Mouse (Mus musculus): Measurements from ENCODE around the gene Mgat5.
A peak's percentile ranks its signal among the peaks of the same experiment; 100 is the strongest.

Gene Mgat5

DNA sequence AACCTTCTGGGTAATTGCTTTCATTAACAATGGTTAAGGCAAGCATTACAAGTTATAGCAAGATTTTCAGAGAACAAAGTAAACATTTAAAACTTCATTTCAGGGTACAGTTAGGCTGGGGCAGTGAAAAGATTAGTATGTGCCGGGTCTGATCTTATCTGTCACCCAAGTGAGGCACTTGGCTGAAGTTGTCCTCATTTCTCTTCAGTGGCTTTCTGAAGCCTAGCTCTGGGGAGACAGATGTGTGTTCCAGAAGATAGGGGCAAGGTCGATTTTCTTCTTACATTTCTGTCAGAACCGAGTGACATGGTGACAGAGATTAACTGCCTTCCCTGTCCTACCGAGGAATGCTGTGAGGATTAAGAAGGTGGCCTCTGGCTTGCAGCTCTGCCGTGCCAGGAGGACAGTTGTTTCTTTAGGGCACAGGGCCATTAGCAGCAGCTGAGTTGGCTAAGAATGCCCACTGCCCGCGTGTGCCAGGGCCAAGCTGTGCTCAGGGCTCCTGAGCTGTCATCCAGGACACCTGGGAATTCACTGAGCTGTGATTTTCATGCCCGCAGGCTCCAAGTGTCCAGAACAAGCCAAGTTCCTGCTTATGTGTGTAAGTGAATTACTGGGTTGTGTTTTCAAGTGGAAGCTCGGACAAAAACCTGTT is 134.1 kb downstream of the Mgat5 start:
- DNase-seq (ENCODE audit: low spot score in 2 of 2), result peak; percentile 21 to 41

DNA sequence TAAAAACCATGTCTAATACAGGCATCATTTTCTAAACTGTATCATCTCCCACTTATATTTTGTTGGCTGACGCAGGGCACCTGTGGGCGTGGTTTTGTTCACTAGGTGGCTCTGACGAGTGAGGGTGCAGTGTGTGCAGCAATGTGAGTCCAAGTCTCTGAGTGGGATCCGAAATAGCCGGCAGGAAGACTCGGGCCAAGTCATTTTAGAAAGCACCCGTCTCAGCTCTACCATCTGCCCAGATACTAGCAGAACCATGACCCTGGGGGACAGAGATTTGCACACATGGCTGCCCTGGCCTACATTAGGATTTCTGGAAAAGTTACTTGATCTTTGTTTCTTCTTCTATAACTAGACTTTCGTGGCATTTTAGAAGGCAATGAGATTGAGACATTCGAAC is 135.5 kb downstream of the Mgat5 start:
- no peak for DNase-seq (ENCODE audit: low spot score in 2 of 2)

DNA sequence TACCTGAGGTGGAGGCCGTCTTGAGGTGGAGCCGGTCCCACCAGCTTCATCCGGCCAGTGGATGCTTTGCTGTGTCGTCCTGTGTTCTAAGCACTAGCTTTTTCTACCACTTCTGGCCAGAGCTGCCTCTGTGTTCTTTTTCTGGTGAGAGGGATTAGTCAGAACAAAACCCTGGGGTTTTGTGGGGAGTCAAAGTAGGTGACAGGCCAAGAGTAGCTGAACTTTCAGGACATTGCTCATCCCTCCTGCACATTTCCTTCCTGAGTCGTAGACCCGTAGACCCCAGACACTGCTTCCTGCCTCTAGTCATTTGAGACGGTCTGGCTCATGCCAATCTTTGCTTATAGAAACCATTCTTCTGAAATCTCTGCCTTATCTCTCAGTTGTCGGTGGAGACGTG is 140.1 kb downstream of the Mgat5 start:
- DNase-seq (ENCODE audit: low spot score in 2 of 2), result no peak

DNA sequence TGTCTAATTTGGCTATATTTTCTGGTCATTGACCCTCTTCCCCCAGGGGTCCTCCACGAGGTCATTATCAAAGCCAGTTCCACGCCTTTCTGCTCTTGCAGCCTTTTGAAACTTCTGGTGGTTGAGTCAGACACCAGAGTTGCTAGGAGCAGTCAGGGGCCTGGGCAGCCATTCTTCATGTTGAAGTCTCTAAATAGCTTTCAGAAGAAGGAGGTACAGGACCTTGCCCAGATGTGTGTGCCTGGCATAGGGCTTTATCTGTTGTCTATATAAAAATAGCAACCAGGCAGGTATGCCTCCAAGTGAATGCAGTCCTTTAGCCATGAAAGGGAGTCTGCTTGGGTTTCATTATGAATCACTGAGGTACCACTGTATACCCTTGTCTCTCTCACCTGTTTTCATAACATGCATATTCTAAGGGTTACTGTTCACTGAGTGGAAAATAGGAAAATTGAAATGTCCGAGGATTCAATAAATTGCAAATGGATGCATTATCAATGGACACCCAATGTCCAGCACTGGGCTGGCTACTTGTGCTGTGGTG is 141.9 kb downstream of the Mgat5 start:
- no peak for DNase-seq (ENCODE audit: low spot score in 2 of 2)

DNA sequence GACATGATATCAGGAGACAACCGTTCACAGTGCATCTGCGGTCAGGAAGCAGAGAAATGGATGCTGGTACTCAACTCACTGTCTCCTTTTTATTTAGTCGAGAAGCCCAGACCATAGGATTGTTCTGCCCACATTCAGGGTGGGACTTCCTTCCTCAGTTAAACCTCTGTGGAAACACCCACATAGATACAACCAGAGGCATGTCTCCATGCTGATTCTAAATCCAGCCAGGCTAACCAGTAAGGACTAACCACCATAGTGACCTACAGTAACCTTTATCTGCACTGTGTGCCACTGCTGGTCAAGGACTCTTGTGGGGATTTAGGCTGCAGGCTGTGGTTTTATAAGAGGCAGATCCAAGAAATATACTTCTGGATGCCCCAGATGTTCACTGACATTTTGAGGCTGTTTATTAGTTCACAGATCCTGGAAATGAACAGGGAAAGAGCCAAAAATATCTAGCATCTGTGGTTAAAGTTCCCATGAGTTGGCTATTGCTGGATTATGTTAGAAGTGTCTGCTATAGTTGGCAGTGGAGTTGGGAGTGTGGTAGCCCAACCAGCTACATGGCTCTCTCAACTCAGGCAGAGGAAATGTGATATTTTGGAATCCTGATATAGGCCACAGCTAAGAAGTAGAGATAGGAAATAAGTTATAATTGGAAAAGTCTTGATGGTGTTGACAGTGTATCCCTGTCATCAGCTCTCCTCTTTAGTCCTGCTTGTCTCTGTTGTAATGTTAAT is 143.2 kb downstream of the Mgat5 start:
- DNase-seq (ENCODE audit: low spot score in 2 of 2), result peak; percentile 52 to 55

DNA sequence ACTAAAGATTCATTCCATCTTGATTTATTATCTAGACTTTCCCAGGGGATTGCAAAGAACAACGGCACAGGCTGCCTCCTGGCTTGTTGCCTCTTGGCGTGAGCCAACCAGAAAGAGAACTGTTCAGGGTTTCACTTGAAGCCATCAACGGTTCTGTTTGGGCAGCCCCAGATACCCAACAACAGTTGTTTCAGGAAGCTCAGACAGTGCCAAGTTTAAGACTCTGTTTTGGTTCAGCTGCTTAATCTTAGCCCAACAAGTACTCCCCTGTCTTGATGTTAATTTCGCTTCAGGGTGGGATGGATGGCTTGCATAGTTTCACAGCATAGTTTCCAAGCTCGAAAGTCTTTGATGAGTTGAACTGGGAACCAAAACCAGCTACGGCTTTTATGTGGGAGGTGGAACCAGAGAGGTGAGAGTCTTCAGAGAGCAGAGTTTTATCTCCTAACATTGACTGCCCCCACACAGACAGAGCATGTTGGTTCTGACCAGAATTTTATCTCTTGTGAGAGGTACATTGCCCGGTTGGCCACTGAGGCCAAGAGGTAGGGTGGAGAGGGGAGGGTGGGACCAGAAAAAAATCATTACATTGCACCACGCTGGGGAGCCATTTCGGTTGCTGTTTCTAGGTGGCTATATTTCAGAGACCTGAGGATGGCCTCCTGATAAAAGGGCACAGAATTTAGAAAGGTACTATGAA is 144.0 kb downstream of the Mgat5 start:
- peak; percentile 55 to 65 for DNase-seq (ENCODE audit: low spot score in 2 of 2)

DNA sequence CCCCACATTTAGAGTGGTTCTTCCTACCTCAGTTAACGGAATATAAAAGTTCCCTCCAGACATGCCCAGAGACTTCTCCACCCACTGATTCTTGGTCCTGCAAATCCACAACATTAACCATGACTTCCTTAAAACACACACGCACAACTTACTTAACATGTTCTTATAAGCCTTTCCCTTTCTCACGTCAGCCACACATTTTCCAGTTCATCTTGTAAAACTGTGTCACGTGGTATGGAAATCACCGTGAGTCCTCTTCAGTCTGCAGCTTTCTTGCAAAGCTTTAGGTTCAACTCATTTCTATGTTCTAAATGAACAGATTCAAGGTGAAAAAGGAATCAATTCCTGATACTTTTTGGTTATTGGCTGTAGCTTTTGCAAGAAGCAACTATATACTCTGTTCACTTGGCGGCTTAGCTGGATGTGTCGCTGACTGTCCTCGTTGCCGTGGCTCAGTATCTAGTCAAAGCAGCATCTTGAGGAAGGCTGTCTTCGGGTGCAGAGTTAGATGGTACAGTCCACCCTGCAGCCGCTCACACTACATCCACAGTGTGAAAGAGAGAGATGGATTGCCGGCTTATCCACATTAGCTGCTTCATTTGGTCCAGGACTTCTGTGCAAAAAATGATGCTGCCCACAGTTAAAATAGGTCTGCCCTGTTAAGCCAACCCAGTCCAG is 146.7 kb downstream of the Mgat5 start:
- DNase-seq (ENCODE audit: low spot score in 2 of 2), result no peak

DNA sequence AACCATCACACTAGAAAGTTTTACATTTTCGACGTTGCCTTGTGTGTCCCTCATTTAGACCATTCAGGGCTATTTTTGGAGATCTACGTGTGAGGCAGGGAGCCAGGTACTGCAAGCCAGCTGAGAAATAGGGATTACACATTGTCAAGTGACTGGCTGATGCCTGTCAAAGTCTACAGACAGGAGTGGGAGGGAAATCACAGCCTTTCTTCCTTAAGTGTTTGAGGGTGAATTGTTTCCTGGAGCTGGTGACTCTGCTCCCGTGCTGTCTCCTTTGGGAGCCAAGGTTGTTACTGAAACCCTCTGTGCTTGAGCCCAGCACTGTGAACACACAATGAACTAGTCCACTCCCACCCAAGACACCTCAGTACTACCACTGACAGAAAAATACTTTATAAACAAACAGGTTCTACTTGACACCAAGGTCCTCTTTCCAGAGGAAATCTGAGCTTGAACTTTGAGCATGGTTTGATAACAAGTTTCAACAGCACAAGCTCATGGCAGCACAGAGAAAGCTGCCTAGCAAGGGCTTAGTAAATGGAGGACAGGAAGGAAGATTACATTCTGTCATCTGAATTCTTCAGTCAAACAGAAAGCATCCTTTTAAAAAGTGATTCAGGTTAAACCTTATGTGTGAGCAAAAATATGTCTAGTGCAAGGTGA is 147.4 kb downstream of the Mgat5 start:
- DNase-seq (ENCODE audit: low spot score in 2 of 2), result peak; percentile 42 to 68

DNA sequence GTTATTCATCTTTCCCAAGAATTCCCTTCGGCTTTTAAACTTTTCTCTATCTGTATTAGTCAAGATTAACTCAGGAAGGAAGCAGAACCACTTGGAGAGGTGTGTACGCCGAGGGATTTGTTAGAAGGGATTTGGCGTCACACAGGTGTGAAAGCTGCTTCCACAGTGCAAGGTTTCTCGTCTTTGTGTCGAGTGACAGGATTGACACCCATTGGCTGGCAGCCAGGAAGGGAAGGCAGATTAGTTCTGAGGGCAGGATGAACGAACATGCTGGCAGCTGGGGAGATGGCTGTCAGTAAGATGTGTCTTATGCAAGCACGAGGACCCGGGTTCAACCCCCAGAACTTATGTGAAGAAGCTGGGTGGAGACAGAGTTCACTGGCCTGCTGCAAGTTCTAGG is 148.6 kb downstream of the Mgat5 start:
- peak in 1 of 2 experiments; percentile 23 for DNase-seq (ENCODE audit: low spot score in 2 of 2)

DNA sequence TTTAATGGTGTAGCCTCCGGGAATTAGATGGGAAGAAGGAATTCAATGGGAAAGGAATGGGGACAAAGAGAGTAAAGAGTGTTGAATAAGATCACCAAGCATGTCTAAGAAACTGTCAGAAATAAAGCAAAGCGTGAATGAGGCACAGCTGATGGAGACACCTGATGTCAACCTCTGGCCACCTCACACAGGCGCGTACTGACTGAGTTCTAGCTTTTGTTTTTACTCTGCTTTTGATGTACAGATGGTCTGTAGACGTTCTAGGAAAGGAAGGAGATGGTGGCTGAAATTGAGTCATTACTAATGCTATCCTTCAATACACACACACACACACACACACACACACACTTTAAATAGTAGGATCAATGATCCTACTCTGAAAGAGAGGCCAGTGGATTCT is 149.3 kb downstream of the Mgat5 start:
- no peak for DNase-seq (ENCODE audit: low spot score in 2 of 2)

DNA sequence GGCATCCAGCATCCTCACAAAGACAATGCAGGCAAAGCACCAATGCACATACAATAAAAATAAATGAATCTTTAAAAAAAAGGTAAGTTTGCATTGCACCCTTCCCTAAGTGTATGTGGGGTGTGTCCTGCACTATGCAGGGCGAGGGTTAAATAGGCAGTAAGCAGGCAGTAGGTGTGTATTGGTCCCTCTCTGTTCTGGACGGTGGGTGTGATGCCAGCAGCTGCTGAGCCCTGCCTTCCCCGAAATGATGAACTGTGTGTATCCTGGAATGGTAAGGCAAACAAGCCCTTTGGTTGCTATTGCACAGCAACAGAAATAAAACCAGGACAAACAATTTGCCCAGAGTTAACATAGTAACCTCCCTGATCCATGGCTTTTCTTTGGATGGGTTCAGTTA is 150.2 kb downstream of the Mgat5 start:
- DNase-seq (ENCODE audit: low spot score in 2 of 2), result no peak

DNA sequence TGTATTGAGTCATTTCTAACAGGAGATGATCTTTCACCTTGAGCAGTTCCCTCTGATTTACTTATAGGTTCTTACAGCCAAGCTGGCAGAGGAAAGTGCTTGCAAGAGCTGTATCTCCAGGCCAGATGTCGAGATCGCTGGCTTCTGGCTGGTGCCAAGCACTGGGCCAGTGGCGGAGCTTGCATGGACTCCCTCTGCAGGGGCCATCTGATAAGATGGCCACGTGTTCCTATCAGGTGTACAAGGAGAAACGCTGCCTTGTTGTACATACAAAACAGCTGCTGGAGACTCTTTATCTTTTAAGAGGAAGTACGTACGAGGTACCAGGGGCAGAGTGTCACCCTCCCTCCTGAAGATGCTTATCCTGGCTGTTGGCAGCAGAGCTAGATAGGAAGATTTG is 158.8 kb downstream of the Mgat5 start:
- DNase-seq (ENCODE audit: low spot score in 2 of 2), result no peak

DNA sequence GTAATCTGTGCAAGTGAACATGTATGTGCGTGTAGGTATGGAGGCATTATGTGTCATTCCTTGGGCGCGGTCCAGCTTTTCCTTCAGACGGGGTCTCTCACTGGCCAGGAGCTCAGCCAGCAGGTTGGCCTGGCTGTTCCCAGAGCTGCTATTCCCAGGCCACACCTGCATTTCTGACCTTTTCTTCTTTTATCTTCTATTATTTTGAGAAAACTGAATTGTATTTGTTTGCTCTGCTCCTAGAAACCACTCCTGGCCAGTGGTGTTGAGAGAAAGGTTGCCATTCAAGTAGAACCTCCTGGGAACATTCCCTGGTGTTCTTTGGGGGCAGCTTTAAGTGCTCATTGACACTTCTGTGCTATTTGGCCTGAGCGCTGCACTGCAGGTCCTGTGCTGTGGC is 160.9 kb downstream of the Mgat5 start:
- no peak for DNase-seq (ENCODE audit: low spot score in 2 of 2)

DNA sequence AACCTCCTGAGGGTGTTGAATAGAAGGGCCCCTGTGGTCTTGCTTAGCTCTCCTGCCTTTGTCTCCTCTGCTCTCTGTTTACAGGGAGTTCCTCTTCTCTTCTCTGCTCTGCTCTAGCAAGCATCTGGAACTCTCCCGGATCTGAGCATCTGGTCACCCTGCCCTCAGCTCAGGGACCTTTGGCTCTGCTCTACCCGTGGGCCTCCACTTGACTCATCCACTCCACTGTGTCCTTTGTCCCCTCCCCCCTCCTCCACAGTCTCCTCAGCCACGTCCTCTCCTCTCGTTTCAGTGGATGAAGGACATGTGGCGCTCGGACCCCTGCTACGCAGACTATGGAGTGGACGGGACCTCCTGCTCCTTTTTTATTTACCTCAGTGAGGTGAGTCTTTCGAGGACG is 161.3 kb downstream of the Mgat5 start:
- DNase-seq (ENCODE audit: low spot score in 2 of 2), result no peak

DNA sequence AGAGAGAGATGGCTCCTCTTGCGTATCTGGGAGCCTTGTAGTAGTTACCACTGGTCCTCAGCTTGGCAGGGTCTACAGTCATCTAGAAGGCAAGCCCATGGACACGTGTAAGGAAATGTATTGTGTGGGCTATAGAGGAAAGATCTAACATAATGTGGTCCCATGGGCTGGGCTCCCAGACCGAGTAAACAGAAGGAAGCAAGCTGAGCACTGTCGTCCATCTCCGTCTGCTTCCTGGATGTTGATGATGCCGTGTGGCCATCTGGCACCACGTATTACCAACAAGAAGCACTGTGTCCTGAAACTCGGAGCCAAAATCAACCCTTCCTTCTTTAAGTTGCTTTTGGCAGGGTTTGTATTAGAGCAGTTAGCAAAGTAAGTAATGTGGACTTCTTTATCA is 163.7 kb downstream of the Mgat5 start:
- no peak for DNase-seq (ENCODE audit: low spot score in 2 of 2)

DNA sequence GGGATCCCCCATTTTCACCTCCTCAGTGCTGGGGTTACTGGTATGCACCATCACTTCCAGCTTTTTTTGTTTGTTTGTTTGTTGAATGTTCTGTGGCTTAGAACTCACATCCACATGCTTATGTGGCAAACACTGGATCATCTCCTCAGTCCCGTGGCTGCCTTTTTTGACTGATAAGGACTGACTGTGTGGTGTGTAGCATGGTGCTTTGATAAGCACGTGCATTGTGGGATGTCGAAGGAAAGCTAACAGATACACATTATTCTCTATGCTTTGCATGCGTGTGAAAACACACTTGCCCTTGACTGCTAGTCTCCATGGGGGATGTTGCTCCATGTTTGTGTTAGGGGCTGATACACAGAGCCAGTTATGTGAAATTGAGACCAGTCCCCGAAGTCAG is 164.7 kb downstream of the Mgat5 start:
- DNase-seq (ENCODE audit: low spot score in 2 of 2), result no peak

DNA sequence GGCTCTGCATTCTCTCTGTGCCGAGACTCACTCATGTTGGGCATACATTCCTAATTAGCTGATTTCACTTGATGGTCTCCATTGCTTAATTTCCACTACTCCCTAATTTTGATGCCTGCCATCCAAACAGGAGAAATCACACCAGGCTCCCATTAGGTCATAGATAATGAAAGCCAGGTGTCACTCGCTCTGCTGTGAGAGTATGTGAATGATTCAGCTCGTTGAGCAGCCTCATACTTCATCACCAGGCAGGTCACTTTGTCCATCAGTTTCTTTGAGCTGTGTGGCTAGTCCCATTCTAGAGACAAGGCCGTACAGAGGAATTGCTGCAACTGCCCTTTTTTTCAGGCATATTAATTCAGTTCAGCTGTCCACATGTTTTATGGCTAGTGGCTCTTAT is 167.3 kb downstream of the Mgat5 start:
- DNase-seq (ENCODE audit: low spot score in 2 of 2), result no peak

DNA sequence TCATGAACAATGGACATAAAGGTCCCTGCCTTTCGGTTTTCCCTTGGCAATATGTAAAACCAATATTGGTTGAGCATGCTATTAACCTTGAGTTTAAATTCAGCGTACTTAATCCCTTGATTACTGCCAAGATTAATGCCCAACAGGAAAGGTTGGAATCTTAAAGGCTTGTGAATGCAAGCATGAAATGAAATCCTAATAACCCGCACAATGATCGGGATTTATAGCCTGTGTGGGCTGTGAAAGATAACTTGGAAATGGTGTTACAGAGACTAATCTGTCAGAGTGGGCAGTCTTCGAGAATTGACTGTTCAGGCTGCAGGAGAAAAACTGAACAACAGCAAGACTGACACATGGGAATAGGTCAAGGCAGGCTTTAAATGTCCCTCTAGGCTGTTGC is 168.7 kb downstream of the Mgat5 start:
- no peak for DNase-seq (ENCODE audit: low spot score in 2 of 2)

DNA sequence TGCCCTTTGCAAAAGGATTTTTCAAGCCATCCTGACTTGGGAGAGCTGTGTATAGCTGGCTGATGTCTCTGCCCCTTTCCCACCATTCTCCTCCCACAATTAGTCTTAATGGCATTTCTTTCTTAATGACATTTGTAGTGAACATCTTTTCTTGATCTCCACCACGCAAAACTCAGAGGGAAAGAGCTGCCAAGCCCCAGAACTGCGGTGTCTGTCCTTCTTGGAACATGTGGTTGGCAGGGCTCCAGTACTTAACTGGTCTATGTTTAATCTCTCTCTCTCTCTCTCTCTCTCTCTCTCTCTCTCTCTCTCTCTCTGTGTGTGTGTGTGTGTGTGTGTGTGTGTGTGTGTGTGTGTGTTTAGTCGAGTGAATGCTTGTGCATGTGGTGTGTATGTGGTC is 169.3 kb downstream of the Mgat5 start:
- peak in 1 of 2 experiments; percentile 10 for DNase-seq (ENCODE audit: low spot score in 2 of 2)

DNA sequence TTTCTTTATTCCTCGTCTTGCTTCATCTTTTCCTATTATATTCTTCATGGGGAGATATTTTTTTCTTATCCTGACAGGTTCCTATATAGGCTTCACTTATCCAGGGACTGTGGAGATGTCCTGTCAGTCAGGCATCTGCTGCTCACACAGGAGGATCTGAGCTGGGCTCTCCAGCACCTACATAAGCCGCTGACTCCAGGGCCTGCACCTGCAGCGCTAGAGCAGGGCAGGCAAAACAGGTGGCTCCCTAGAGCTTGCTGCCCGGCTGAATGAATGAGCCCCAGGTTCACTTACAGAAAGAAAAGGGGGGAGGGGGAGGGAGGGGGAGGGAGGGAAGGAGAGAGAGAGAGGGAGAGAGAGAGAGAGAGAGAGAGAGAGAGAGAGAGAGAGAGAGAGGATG is 175.3 kb downstream of the Mgat5 start:
- DNase-seq (ENCODE audit: low spot score in 2 of 2), result no peak

DNA sequence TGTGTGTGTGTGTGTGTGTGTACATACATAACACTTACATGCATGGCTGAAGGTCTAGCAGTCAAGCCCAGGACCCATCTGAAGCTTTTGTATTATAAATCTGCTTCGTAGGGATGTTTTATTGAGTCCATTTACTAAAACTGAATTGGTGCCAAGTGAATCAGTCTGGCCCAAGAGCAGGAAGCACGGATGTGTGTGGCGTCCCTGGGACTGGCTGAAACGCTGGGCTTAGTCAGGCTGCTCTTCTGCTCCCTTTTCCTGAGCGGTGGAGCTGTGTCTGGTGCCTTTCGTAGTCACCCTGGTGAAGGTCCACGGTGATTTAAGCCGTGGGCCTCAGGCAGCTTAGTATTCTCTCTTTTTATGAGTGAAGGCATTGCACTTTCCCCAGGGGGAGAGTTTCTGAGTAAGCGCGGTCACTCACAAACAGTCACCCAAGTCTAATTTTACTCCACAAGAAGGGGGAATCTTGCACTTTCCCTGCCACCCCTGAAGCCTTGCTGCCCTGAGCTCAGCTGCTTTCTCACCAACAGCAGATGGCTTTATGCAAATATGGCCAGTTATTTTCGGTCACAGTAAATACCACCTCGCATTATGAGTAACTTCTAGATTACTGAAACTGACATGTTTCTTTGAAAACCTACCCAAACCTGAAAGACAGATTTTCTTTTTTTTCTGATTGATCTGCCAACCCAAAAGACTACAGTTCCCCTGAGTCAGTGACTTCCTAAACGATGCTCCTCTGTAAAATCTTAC is 176.1 kb downstream of the Mgat5 start:
- DNase-seq (ENCODE audit: low spot score in 2 of 2), result peak in 1 of 2 experiments; percentile 23

All from heart, adult 9 months (tissue).